Mouse (Mus musculus): ENCODE data around the gene Serpinc1.

- TF ChIP-seq CTCF (IDR thresholded peaks at IDR 0.05; ENCODE audit: control insufficient read depth, insufficient read depth, insufficient read length) = no peak
- TF ChIP-seq USF1 (IDR thresholded peaks at IDR 0.05; ENCODE audit: low read depth) = no peak
- no peak for TF ChIP-seq MAX (IDR thresholded peaks at IDR 0.05)
- no peak for TF ChIP-seq MYOD1 (IDR thresholded peaks at IDR 0.05; ENCODE audit: control insufficient read depth, insufficient read length, low read depth)
Measured at GRCm38 (mm10) chr1:161037026-161037425, 58.6 kb downstream of the Serpinc1 start.

Measured in C2C12 (cell line).